Mouse (Mus musculus): ENCODE measurements around the gene Fbxo28.
"Not testable (repeated sequence)": the region's sequence is repeated elsewhere in the genome, so short reads cannot be mapped to it uniquely, and the experiment has no call there.

Gene Fbxo28

DNA sequence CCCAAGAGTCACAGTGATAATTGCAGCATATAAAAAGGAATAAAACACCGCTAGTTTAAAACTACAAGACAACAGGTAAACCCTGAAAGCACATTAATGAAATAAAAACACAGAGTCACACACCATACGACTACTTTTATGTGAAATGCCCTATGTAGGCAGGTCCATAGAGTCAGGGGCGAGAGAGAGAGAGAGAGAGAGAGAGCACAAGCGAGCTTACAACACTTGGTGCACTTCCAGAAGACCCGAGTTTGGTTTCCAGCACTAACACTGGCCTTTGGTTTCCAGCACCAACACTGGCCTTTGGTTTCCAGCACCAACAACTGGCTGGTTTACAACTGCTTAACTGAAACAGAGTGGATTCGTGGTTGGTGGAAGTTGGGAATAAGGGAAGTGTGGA is 564 bp upstream of the Fbxo28 start:
- no peak for DNase-seq (ENCODE audit: low spot score)

DNA sequence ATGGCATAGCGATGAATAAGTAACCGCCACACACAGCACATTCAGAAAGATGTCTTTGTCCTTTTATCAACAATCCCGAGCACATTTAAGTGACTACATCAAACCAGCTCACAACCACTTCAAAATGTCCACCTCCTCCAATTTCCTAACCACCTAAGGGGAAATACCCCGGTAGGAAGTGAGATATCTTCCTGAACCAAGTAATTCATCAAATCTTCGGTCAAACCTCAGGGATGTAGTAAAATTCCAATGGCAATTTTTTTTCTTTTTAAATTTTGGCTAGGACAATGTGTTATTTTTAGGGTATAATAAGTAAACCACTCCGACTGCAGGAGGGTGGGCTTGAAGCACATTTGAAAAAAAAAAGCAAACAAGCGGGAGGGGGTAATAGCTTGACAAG is 1.1 kb downstream of the Fbxo28 start:
- no peak for DNase-seq (ENCODE audit: low spot score)

DNA sequence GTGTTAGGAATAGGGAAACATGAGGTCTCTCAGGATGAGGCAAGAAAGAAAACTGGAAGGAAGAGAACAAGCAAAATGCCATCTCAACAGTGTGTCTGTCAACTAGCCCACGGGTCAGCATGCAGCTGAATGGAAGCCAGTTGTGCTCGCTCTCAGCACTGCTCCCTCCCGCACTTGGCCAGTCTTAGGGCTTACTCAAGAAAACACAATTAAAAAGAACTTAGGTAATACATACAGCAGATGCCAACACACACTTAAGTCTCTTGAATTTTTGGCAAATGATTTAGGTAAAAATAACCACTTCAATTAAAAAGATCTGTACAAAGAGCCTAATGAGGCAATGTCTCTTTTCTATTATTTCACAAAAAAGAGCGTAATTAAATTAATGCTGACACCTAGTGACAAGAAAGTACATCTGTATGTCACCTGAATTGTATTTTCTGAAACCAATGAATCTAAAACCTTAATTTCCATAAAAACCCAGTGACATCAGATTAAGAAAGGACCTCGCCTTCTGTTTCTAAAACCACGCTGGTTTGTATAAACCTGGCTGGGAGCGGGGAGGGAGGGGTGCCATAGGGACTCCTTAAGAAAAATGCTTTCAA is 2.4 kb downstream of the Fbxo28 start:
- no peak for DNase-seq (ENCODE audit: low spot score)

DNA sequence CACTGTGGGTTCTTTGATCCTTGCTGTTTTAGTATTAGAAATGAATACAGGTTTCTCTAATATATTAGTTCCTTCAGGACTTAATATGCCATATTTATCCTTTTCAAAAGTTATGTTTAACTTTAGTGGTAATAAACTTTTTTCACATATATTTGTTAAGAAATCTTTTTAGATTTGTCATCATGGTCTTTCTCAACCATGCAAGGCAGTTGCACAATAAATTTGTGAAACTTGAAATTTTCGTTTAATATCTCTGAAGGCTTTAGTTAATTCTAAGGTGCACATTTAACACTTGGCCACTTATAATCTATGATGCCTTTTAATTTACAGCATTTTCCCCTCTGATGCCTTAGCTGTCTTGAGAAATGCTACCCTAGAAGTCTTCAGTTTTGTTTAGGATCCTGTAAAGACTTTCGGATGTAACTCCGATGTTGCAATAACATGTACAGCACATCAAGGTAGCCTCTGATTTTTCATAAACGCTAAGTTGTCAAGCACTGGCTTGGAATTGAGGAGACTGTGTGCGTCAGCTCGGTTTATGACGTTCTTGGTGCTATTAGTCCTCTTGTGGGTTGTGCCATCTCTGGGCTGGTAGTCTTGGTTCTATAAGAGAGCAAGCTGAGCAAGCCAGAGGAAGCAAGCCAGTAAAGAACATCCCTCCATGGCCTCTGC is 7.5 kb downstream of the Fbxo28 start:
- no peak for DNase-seq (ENCODE audit: low spot score)

DNA sequence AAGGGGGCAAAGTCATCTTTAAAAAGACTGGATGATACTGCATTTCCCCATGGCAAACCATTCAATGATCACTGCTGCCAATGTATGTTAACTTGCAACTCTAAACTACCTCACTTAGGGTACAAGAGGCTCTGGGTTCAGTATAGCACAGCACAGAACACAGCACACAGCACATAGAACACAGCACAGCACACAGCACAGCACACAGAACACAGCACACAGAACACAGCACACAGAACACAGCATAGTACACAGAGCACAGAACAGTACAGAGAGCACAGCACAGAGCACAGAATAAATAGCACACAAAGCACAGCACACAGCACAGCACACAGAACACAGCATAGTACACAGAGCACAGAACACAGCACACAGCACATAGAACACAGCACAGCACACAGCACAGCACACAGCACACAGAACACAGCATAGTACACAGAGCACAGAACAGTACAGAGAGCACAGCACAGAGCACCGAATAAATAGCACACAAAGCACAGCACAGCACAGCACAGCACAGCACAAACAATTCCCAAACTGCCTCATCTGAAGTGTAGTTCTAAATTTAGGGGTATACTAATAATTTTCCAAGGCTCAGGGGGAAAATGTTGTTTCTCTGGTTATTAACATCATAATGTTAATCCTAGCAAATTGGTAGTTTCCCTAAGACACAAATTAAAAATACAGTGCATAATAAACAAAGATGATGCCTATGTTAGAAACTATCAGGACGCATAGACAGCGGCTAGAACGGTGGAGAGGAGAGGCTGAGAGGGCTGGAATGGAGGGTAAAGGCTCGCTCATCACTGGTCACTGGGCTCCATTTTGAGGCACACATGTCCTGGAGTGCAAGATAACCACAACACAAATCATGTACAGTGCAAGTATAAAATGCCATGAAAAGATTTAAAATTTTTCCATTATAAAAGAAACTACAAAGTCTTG is 9.1 kb downstream of the Fbxo28 start:
- no peak for DNase-seq (ENCODE audit: low spot score)

DNA sequence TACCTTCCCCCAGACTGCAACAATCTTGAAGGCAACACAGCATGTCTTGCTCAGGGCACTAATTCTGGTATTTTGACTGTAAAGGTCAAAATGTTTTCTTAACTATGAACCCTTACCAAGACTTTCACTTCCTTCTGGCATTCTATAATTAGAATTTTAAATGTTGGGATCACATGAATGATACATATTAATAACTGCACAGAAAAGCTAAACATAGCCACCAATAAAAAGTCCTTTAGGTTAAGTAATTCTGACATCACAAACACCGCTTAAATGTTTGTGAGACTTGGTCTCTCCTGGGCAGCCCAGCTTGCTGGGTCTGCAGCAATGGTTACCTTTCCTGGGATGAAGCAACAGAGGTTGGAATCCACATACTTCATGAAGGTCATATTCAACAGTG is 15.5 kb downstream of the Fbxo28 start:
- DNase-seq (ENCODE audit: low spot score), result no peak

DNA sequence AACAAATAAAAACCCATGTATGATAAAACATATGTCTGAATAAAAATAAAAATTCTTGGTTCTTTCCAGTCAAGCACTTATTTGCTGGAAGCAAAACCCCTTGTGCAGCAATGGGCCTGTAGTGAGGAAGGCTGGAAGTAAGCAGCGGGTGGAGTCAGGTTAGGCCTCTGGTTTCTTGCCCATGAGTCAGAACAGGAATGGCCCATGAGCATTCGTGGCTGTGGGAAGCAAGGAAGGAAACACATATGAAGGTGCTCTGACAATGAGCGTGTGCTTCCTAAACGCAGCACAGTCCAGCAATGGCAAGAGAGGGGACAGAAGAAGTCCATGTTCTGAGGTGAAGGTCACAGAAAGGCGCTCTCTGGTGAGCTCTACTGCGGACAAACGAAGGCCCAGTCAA is 16.9 kb downstream of the Fbxo28 start:
- DNase-seq (ENCODE audit: low spot score), result no peak

DNA sequence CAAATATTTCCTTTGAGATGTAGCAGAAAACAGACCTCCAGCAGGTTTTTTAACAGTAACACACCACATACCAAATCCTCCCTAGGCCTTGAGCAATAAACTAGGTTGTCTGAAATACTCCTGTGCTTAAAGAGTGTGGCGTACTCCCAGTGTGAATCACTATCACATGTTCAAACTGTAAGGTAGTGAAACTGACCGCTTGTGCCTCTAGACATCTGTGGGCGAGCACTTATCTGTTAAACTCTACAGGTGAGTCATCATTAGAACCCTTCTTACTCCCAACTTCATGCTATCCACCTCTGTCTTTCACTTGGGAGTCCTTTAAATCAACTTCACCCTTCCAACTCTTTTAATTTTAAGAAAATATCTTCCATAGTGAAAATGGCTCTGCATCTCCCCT is 18.3 kb downstream of the Fbxo28 start:
- DNase-seq (ENCODE audit: low spot score), result no peak

DNA sequence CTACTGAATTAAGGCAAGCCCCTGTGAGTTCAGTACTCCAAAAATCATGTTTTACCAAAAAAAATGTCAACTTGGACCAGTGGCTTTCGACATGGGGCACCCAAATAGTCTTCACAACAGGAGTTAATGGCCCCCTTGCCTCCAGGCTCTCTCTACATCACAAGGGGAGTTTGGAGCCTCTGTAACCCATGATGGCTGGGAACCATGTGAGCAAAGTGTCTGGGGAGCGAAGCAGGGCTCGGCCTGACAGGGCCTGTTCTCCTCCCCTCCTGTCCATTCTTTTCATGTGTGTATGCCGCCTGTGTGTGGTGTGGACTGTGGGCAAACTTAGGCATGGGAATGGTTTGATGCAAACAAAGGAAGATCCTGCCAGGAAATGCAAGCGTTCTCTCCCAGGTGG is 27.2 kb downstream of the Fbxo28 start:
- no peak for DNase-seq (ENCODE audit: low spot score)

DNA sequence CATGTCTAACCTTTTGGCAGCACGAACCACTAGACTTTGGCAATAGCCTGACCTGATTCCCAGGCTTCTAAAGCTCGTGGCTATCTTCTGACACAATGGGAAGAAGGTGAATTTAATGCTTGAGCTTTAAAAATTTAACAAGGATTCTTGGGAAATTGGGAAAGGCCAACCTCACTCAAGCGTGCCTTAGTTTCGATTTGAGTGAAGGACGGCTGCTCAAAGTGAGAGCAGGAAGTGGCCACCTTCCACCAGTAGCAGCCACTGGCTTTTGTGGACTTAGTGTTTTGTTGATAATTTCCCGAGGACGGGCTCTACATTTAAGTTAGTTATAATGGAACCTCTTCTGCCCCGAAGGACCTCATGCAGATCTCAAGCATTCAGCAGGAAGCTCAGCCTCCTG is 28.2 kb downstream of the Fbxo28 start:
- no peak for DNase-seq (ENCODE audit: low spot score)

DNA sequence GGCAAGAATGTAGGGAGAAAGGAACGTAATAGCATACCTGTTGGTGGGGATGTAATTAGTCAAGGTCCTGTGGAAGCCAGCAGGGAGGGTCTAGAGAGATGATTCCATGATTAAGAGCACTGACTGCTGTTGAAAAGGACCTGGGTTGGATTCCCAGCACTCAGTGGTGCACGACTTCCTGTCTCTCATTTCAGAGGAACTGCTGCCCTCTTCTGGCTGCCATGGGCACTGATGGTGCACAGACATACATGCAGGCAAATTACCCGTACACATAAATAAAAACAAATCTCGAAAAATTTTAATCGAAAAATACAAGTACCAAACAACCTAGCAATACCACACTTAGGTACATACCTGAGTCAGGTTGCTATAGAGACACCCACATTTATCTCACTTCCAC is 30.1 kb downstream of the Fbxo28 start:
- DNase-seq (ENCODE audit: low spot score), result no peak

DNA sequence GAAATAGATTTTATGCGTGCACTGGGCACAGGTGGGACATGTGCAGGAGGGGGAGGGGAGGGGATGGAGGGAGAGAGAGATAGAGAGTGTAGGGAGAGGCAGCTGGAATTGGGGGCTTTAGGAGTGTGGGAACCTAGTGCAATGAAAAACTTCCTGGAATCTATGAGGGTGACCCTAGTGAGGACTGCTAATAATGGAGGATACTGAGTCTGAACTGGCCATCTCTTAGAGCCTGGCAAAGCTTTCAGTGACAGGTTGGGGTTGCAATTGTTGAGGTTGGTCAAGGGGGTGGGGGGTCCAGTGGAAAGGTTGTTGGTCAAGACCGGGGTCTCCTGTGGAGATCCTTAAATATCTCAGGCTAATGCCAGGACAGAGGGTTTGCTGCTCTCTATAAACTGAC is 31.1 kb downstream of the Fbxo28 start:
- DNase-seq (ENCODE audit: low spot score), result no peak

DNA sequence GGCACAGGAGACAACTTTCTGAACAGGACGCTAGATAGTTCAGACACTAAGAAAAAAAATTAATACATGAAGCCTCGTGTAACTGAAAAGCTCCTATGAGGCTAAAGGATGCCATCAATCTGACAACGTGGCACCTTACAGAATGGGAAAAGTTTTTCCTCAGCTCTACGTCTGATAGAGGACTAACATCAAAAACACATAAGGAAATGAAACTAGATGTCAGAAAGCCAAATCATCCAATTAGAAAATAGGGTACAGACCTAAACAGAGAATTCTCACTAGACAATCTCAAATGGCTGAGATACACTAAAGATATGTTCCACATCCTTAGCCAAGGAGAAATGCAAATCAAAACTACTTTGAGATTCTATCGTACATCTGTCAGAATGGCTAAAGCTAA is 32.0 kb downstream of the Fbxo28 start:
- DNase-seq (ENCODE audit: low spot score), result no peak

DNA sequence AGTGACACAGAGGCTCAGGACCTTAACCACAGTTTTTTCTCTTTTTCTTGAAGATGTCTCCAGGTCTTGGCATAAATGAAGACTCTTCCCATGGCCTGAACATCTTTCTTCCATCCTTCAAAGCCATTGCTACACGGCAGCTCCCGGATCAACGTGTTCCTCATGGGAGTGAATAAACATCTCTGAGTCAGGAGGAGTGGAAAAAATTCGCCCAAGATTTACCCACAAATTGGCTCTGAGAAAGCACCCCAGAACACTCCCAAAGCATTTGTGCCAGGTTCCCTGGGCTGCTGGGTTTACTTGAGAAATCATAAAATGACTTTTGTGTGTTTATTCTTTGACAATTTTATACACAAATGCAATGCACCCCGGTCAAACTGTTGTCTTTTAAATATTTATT is 38.5 kb downstream of the Fbxo28 start:
- no peak for DNase-seq (ENCODE audit: low spot score)

DNA sequence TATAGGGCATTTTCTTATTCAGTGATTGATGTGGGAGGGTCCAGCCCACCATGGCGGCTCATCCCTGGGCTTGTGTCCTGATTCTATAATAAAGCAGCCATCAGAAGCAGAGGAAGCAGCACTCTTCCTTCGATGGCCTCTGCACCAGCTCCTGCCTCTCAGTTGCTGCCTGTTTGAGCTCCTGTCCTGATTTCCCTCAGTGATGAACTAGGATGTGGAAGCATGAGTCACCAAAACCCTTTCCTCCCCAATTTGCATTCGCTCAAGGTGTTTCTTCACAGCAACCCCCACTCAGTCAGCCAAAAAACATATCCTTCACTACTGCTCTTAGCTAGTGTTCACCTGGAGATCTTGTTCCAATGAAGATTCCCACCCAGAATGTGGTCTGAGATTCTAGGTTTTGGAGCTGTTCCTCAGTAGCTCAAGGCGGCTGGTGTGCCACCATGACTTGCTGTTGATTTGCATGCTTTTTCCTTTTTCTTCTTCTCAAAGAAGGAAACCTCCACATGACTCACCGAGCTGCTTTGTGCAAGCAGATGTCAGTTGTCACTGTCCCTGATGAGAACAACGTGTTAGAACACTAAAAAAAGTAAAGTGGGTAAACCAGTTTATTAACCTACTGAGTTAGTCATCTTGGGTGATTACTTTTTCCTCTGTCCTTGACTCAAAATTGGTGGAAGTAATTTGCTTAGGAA is 39.1 kb downstream of the Fbxo28 start:
- no peak for DNase-seq (ENCODE audit: low spot score)

DNA sequence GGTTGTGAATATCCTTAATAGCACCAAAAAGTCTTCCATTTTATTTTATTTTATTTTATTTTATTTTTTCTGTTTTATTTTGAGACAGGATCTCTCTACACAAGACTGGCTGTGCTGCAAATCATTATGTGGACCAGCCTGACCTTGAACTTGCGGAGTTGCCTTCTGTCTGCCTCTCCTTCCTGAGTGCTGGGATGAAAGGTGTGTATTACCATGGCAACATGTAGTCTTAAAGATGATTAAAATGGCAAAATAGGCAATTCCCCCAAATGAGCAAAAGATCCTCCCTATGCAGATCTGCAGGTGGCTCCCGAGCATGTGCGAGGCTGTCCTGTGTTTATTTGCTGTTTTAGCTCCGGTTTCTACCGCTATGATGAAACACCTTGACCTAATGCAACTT is 43.6 kb downstream of the Fbxo28 start:
- DNase-seq (ENCODE audit: low spot score), result no peak

DNA sequence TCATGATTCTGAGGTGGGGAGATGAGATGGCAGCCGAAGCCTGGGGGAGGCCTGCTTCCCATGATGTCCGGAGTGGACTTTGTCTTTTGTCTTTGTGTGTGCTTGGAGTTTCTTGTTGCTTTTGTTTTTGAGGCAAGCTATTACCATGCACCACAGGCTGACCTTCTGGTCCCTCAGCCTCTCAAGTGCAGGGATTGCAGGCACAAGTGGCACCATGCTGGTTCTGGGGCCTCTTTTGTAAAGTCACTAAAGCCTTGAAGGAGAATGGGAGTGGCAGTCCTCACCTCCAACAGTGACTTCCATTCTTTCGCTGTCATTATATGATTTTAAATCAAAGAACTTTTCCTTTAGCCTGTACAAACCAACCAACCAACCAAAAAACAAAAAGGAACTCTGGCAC is 44.2 kb downstream of the Fbxo28 start:
- DNase-seq (ENCODE audit: low spot score), result no peak

DNA sequence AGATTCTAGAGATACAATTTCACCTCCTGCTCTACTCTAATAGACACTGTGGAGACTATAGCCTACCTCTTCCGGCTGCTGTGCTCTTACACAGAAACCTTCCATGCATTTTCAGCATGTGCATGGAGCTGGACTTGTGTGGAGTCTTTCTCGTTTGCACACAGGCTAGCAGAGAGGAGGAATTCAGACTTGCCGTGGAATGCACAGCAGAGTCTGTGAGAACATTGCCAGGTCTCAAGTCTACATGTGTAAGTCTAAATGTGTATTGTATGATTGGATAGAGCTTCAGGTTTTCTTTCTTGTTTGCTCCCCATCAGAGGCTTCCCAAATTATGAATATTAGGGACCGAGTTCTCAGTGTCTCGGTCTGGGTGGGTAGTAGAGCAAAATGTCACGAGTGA is 44.6 kb downstream of the Fbxo28 start:
- no peak for DNase-seq (ENCODE audit: low spot score)

DNA sequence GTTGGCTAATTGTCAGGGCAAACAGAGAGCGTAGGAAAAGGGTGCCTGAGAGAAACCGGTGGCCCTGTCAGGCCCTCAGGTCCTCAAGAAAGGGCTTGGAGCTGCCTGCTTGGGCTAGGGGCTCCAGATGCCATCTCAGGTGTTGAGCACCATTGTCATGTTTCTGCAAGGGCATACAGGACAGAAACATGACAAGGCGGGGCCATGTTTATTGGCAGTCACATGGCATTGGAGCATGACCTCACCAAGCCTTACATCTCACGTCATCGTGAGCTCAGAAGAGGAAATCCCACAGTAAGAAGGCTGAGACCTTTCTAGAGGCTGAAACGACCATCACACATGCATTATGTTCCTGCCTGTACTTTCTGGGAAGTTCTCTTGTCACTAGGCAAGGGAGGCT is 45.3 kb downstream of the Fbxo28 start:
- DNase-seq (ENCODE audit: low spot score), result no peak

DNA sequence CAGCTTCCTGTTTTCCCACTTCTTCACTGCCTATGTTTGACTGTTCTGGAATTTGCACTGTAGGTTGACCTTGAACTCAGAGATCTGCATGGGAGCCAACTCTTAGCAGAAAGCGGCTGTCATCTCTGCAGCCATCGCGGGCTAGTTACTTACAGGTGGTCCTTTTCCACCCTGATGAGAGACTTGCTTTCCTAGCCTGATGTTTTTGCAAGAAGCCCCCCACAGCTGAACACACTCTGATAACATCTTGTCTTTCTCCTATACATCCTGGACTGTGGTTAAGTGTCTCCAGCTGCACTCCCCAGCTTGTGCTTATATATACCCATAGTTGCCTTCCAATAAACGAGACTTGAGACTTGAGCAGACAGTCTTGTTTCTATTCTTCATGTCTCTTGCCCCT is 49.1 kb downstream of the Fbxo28 start:
- no peak for DNase-seq (ENCODE audit: low spot score)

DNA sequence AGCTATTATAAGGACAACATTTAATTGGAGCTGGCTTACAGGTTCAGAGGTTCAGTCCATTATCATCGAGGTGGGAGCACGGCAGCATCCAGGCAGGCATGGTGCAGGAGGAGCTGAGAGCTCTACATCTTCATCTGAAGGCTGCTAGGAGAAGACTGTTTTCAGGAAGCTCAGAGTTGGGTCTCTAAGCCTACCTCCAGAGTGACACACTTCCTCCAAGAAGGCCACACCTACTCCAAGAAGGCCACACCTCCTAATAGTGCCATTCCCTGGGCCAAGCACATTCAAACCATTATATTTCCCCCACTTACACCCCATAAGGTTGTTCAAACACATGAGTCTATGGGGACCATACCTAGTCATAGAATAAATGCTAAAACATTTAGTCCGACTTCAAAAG is 50.7 kb downstream of the Fbxo28 start:
- not testable (repeated sequence) for DNase-seq (ENCODE audit: low spot score)

DNA sequence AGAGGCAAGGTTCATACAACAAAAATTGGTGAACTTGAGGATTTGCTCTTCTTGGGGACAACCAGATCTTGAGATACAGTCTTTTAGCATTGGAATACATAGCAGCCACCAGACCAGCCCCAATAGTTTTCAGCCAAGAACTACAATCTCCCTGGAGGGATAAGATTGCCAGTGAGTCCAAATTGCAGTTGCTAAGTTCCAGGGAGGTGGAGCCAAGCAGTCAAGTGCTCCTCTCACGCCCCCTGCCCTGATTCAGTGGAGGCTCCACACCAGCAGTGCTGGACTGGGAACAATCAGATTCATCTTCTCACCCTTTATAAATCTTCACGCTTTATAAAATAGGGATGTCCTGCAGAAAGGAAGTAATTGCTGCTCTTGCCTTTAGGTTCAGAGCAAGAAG is 51.6 kb downstream of the Fbxo28 start:
- no peak for DNase-seq (ENCODE audit: low spot score)

DNA sequence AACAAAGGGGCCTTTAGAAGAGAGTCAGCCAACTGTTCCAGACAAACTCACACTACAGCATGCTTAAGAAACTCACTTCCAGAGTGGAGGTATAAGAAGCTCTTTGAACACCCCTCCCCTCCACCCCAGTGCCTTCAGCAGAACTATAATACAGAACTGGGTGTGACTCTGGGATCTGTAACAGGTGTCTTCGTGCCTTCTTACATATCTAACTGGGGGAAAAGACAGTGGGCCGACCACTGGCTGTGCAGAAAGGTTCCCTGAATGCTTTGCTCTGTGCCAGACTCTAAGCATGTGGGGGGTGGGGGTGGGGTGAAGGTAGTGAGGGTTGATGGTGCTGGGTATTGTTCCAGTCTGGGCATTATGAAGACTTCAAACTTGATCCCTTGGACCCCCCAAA is 52.8 kb downstream of the Fbxo28 start:
- DNase-seq (ENCODE audit: low spot score), result no peak
